Mouse (Mus musculus) kidney, postnatal 0 days (tissue): Measurements from ENCODE around the gene Tmem202. TPM values are rescaled to one million over a fixed set of nuclear protein-coding genes. Genes with fewer than 3 reads are reported as not detected.

ENCODE experiments used
- ATAC-seq: fragments of 200-750 bp; cut with Nextera tagmentation; replicated peaks from 2 replicates; pipeline ENCODE4 v1.8.0; 2017; ENCODE audit warnings: low read depth, moderate number of reproducible peaks, moderate TSS enrichment, moderate library complexity; ENCODE audit not compliant: low FRiP score
- DNase-seq: peaks from one replicate; pipeline ENCODE4 v3.0.0-alpha.2; 2016; ENCODE audit warnings: low spot score
- H3K27ac ChIP-seq: fragments of 300-500 bp; sonication (generic); 2 replicates; pipeline ENCODE4 v1.5.1; 2014; ENCODE audit warnings: mild to moderate bottlenecking
- H3K27me3 ChIP-seq: fragments of 300-500 bp; sonication (generic); 2 replicates; pipeline ENCODE4 v1.6.1; 2014; ENCODE audit warnings: low read length, mixed read lengths; ENCODE audit not compliant: insufficient read depth
- H3K36me3 ChIP-seq: fragments of 300-500 bp; sonication (generic); 2 replicates; pipeline ENCODE4 v1.6.1; 2014; ENCODE audit warnings: low read length, mixed read lengths; ENCODE audit not compliant: insufficient read depth
- H3K4me1 ChIP-seq: fragments of 300-500 bp; sonication (generic); replicated peaks from 2 replicates; pipeline ENCODE4 v1.6.1; 2014; ENCODE audit warnings: antibody characterized with exemption, low read length, mixed read lengths; ENCODE audit not compliant: insufficient read depth
- H3K4me2 ChIP-seq: fragments of 300-500 bp; sonication (generic); 2 replicates; pipeline ENCODE4 v1.6.1; 2014; ENCODE audit warnings: mild to moderate bottlenecking, low read length, moderate library complexity, mixed read lengths
- H3K4me3 ChIP-seq: fragments of 300-500 bp; sonication (generic); replicated peaks from 2 replicates; pipeline ENCODE4 v1.5.1; 2014; ENCODE audit warnings: low read depth, low read length
- H3K9ac ChIP-seq: fragments of 300-500 bp; sonication (generic); 2 replicates; pipeline ENCODE4 v1.6.1; 2014; ENCODE audit warnings: low read depth, low read length
- H3K9me3 ChIP-seq: fragments of 300-500 bp; sonication (generic); replicated peaks from 2 replicates; pipeline ENCODE4 v1.6.1; 2016; ENCODE audit warnings: low read length, inconsistent platforms, mixed read lengths
- CTCF ChIP-seq: IDR thresholded peaks from 2 replicates; pipeline ENCODE4 v1.5.1; 2016; ENCODE audit warnings: antibody characterized with exemption, low read depth, mild to moderate bottlenecking, moderate library complexity
- WGBS: fragments of 180-500 bp; shearing (Covaris S2); extraction: QIAGEN DNeasy Blood & Tissue Kit; methylation state at CpG from one replicate; pipeline ENCODE4 v1.1.7; 2014; 5-methylcytosine and 5-hydroxymethylcytosine counted together
- polyA plus RNA-seq: library from polyadenylated mRNA; unstranded; fragments of >200 nt; fragmentation: Nextera tagmentation; extraction: Ambion mirVana; gene quantifications from 2 replicates; pipeline ENCODE4 v1.2.1, GENCODE M21; 2015

Tmem202 gene
- polyA plus RNA-seq: 0.11 TPM in 1 of 2 replicates, not detected in the other

DNA sequence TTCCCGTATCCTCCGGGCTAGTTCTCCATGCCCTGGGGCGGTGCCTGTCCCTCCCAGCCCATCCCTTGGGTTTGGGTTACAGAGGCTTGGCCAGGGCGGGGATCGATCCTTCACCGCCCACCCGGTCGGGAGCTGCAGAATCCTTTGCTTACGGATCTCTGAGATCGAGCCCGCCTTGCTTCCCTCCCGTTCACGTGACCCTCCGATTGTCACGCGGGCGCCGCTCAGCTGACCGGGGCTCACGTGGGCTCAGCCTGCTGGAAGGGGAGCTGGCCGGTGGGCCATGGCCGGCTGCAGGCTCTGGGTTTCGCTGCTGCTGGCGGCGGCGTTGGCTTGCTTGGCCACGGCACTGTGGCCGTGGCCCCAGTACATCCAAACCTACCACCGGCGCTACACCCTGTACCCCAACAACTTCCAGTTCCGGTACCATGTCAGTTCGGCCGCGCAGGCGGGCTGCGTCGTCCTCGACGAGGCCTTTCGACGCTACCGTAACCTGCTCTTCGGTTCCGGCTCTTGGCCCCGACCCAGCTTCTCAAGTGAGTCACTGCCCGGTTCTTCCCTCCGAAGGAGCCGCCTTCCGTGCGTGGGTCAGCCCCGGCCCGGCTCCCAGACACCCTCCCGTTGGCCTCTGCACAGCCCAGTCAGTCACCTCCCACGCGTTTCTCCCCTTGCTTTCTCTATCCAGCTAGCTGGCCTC is at the start of gene Tmem202, which contains the start of gene Hexa:
TSS of gene Tmem202 (minus strand) at position 407 of the 697 bp plus-strand sequence.
TSS of gene Hexa (plus strand) at position 100 of the 697 bp plus-strand sequence.
- WGBS: under 1% methylated on average over 51 of the region's 55 CpGs
- Histone ChIP-seq H3K9me3 (no peaks in the 10 kb centered on the region), H3K36me3 (no peaks in the 10 kb centered on the region), H3K4me3 (peak within 1 kb of the TSS; percentile 69), H3K27ac (peak within 1 kb of the TSS; percentile 36; the same call in 1 of the 2 replicates), H3K9ac (peak within 1 kb of the TSS; percentile 78), H3K27me3 (no peaks in the 10 kb centered on the region), H3K4me2 (peak within 1 kb of the TSS; percentile 92), H3K4me1 (peaks cover 14% of the 10 kb centered on the region; the same call in 1 of the 2 replicates)
- ATAC-seq: peak; percentile 95
- no peak for TF ChIP-seq CTCF
- DNase-seq: peak; percentile 93

- Histone ChIP-seq H3K4me3 (no peak overlapping the region), H3K27me3 (no peaks in the 10 kb centered on the region), H3K9ac (no peak overlapping the region), H3K36me3 (no peaks in the 10 kb centered on the region), H3K4me1 (no peaks in the 10 kb centered on the region), H3K27ac (no peak overlapping the region), H3K9me3 (no peaks in the 10 kb centered on the region), H3K4me2 (no peak overlapping the region)
- 33% methylated on average over 12 of the region's 12 CpGs for WGBS
- TF ChIP-seq CTCF: no peak
- ATAC-seq: no peak
- no peak for DNase-seq
These were observed 49.3 kb upstream of the Tmem202 start for GRCm38 (mm10) chr9:59588710-59589671.

DNA sequence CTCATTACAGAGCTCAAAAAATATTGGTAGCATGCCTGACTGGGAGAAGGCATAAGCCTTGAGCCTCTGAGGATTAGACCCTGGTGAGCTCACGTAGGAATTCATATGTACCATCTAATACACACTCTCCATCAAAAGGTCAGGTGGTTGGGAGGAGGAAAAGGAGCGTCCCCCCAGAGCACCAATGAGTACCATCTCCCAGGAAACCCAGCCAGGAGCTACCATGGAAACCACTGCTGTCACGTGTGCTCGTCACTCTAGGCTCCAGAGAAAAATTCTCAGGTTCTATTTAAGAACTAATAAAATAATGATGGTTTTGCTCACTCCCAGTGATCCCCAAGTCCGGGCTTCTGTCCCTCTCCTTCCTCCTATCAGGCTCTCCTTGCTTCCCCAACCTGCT is 48.6 kb upstream of the Tmem202 start:
- Histone ChIP-seq H3K4me3 (no peak overlapping the region), H3K27ac (no peak overlapping the region), H3K9me3 (no peaks in the 10 kb centered on the region), H3K4me2 (no peak overlapping the region), H3K36me3 (no peaks in the 10 kb centered on the region), H3K4me1 (no peaks in the 10 kb centered on the region), H3K9ac (no peak overlapping the region), H3K27me3 (no peaks in the 10 kb centered on the region)
- 76% methylated on average over 5 of the region's 5 CpGs for WGBS
- ATAC-seq (no peak), DNase-seq (no peak)
- TF ChIP-seq CTCF: no peak

DNA sequence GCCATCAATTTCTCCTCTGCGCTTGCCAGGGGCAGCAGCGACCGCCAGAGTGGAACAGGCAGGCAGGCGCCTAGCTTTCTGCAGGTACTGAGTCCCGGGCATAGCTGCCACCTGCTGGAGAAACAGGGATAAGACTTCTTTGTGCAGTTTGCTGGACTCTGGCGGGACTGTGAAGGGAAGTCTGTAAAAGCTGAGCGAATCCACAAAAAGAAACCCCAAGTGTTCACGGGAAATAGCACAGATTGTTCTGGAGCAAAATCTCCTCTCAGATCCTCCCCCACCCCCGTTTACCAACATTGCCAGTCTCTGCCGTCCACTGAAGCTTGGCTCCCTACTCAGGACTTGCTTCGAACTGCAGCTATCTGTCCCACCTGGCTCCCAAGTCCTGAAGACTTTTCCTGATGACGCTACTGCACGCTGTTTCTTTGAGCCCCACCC is 45.2 kb upstream of the Tmem202 start:
- TF ChIP-seq CTCF: peak; percentile 90
- Histone ChIP-seq H3K27me3 (no peaks in the 10 kb centered on the region), H3K4me1 (no peaks in the 10 kb centered on the region), H3K9ac (no peak overlapping the region), H3K4me2 (peak overlapping the region; percentile 55), H3K27ac (no peak overlapping the region), H3K36me3 (no peaks in the 10 kb centered on the region), H3K9me3 (no peaks in the 10 kb centered on the region), H3K4me3 (peak overlapping the region; percentile 28)
- peak; percentile 93 for DNase-seq
- WGBS: under 1% methylated on average over 13 of the region's 13 CpGs
- ATAC-seq: 0 out of 2 replicates have a peak, but pooled peaks have one; percentile 25

DNA sequence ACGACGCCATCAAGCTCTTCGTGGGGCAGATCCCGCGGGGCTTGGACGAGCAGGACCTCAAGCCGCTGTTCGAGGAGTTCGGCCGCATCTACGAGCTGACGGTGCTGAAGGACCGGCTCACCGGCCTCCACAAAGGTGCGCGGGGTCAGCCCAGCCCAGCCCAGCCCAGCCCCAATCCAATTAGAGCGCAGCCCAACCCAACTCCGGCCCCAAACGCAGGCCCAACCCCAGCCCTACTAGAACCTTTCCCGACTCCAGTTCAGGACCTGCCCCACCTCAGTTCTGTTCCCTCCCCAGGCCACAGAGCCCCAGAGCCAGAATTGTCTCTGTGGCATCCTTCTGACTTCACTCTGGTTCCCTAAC is 38.8 kb upstream of the Tmem202 start:
- no peak for DNase-seq
- 1% methylated on average over 19 of the region's 20 CpGs for WGBS
- Histone ChIP-seq H3K27me3 (peaks cover 7% of the 10 kb centered on the region; the same call in 1 of the 2 replicates), H3K27ac (no peak overlapping the region), H3K36me3 (no peaks in the 10 kb centered on the region), H3K9me3 (no peaks in the 10 kb centered on the region), H3K4me3 (peak overlapping the region; percentile 35), H3K4me1 (0 out of 2 replicates have a peak, but pooled peaks cover 3% of the 10 kb centered on the region), H3K9ac (no peak overlapping the region), H3K4me2 (peak overlapping the region; percentile 51)
- no peak; the same call in 1 of the 2 replicates for ATAC-seq
- TF ChIP-seq CTCF: no peak

DNA sequence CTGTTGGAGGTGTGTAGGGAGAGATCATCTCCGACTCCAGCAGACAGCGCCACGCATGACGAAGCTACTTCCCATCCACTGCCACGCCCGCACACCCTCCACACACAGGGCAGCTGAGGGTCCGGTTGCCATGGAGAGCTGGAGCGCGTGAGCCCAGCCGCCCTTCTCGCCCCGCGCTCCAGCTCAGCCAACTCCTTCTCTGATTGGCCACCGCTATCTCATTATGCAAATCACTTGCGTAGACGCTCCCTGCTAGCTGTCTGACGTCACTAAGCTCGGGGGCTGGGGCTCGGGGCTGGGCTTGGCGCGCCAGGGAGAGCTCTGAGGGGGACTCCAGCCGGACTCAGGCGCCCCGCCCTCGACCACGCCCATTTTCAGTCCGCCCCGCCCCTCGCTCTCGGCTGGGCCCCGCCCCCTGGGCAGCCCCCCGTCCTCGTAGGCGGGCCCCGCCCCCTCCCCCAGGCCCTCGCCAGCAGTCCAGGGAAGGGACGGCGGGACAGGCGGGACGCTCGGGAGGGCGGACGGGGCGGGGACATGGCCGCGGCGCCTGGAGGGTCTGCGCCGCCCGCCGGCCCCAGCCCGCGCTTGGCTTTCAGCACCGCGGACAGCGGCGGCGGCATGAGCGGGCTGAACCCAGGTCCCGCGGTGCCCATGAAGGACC is 38.3 kb upstream of the Tmem202 start, which contains the start of gene Celf6:
TSS of gene Celf6 (plus strand) at position 74 of the 661 bp plus-strand sequence.
- under 1% methylated on average over 54 of the region's 61 CpGs for WGBS
- no peaks in the 10 kb centered on the region for H3K36me3 ChIP-seq
- H3K4me3 ChIP-seq: peak within 1 kb of the TSS; percentile 35
- H3K9me3 ChIP-seq: no peaks in the 10 kb centered on the region
- peak; percentile 98 for DNase-seq
- no peak within 1 kb of the TSS for H3K9ac ChIP-seq
- H3K27me3 ChIP-seq: peaks cover 7% of the 10 kb centered on the region; the same call in 1 of the 2 replicates
- H3K4me2 ChIP-seq: peak within 1 kb of the TSS; percentile 51
- H3K4me1 ChIP-seq: 0 out of 2 replicates have a peak, but pooled peaks cover 3% of the 10 kb centered on the region
- TF ChIP-seq CTCF: 0 out of 2 replicates have a peak, but pooled peaks have one; percentile 2
- H3K27ac ChIP-seq: no peak within 1 kb of the TSS
- ATAC-seq: peak; percentile 97
